Mouse (Mus musculus) liver, adult 2 months (tissue): Measurements from ENCODE around the gene Hibch. TPM values are rescaled to one million over a fixed set of nuclear protein-coding genes. Genes with fewer than 3 reads are reported as not detected.
"Not testable (repeated sequence)": the region's sequence is repeated elsewhere in the genome, so short reads cannot be mapped to it uniquely, and the experiment has no call there.

Source experiments
- DNase-seq: peaks from one replicate; pipeline ENCODE4 v3.0.0-alpha.2; 2011; ENCODE audit warnings: low read depth, low spot score; ENCODE audit errors: extremely low read depth
- H3K27ac ChIP-seq: fragments of 200-500 bp; replicated peaks from 2 replicates; pipeline ENCODE4 v1.5.1; 2012; ENCODE audit warnings: low read depth, mild to moderate bottlenecking, control low read depth, inconsistent platforms, low read length; ENCODE audit not compliant: insufficient read depth
- H3K27me3 ChIP-seq: fragments of 200-500 bp; 2 replicates; pipeline ENCODE4 v1.6.1; 2012; ENCODE audit warnings: mild to moderate bottlenecking, moderate library complexity, low read length, inconsistent platforms; ENCODE audit not compliant: control insufficient read depth, insufficient read depth
- H3K36me3 ChIP-seq: fragments of 200-500 bp; 2 replicates; pipeline ENCODE4 v1.6.1; 2012; ENCODE audit warnings: low read length, inconsistent platforms; ENCODE audit not compliant: control insufficient read depth, insufficient read depth
- H3K4me1 ChIP-seq: fragments of 200-500 bp; 2 replicates; pipeline ENCODE4 v1.6.1; 2011; ENCODE audit warnings: low read length; ENCODE audit not compliant: control insufficient read depth, insufficient read depth
- H3K4me3 ChIP-seq: fragments of 200-500 bp; 2 replicates; pipeline ENCODE4 v1.5.1; 2011; ENCODE audit warnings: low read depth, mild to moderate bottlenecking, control low read depth, low read length, moderate library complexity; ENCODE audit not compliant: insufficient read depth
- H3K79me2 ChIP-seq: fragments of 200-500 bp; 2 replicates; pipeline ENCODE4 v1.6.1; 2012; ENCODE audit warnings: inconsistent platforms, mild to moderate bottlenecking, low read length, moderate library complexity; ENCODE audit not compliant: control insufficient read depth, insufficient read depth
- H3K9ac ChIP-seq: fragments of 200-500 bp; 2 replicates; pipeline ENCODE4 v1.6.1; 2012; ENCODE audit warnings: low read depth, mild to moderate bottlenecking, control low read depth, inconsistent platforms, low read length
- CTCF ChIP-seq: fragments of 200-500 bp; IDR thresholded peaks from 2 replicates; pipeline ENCODE4 v1.5.1; 2011; ENCODE audit warnings: low read depth, low read length, control low read depth
- POLR2A ChIP-seq: fragments of 200-500 bp; IDR thresholded peaks from 2 replicates; pipeline ENCODE4 v1.6.1; 2011; ENCODE audit warnings: low read length, control low read depth; ENCODE audit not compliant: insufficient read depth; ENCODE audit errors: extremely low read depth
- WGBS: fragments of 180-500 bp; shearing (Covaris S2); methylation state at CpG from one replicate; pipeline ENCODE4 v1.1.7; 2018; 5-methylcytosine and 5-hydroxymethylcytosine counted together
- polyA plus RNA-seq: library from polyadenylated mRNA; depleted of rRNA; stranded (reverse); fragments of >200 nt; gene quantifications from 2 replicates; pipeline ENCODE4 v1.2.3, GENCODE M21; 2012
- total RNA-seq: library from RNA; depleted of rRNA; stranded (reverse); fragments of >200 nt; gene quantifications from 2 replicates; pipeline ENCODE4 v1.2.3, GENCODE M21; 2014

Hibch gene
- total and polyA plus RNA-seq, 2 experiments, result 53.3 to 123 TPM

- Histone ChIP-seq H3K79me2 (no peaks in the 10 kb centered on the region; the same call in 1 of the 2 replicates), H3K27me3 (no peaks in the 10 kb centered on the region), H3K27ac (no peak overlapping the region), H3K4me1 (no peaks in the 10 kb centered on the region), H3K36me3 (peaks cover 21% of the 10 kb centered on the region), H3K4me3 (no peak overlapping the region), H3K9ac (no peak overlapping the region)
- WGBS, result 68% methylated on average over 2 of the region's 2 CpGs
- DNase-seq, result peak; percentile 13
- no peak for TF ChIP-seq POLR2A
- no peak for TF ChIP-seq CTCF
Measured at GRCm38 (mm10) chr1:52884208-52884607, 39.5 kb downstream of the Hibch start.

GRCm38 (mm10) chr1:52909783-52910182 lies 65.1 kb downstream of the Hibch start:
- H3K4me3 ChIP-seq, result no peak overlapping the region
- no peak overlapping the region for H3K27ac ChIP-seq
- H3K36me3 ChIP-seq, result peaks cover 42% of the 10 kb centered on the region
- no peaks in the 10 kb centered on the region for H3K4me1 ChIP-seq
- no peaks in the 10 kb centered on the region for H3K27me3 ChIP-seq
- no peak overlapping the region for H3K9ac ChIP-seq
- H3K79me2 ChIP-seq, result no peaks in the 10 kb centered on the region
- 89% methylated on average over 3 of the region's 3 CpGs for WGBS
- no peak for DNase-seq
- TF ChIP-seq CTCF (no peak), POLR2A (no peak)

GRCm38 (mm10) chr1:52916655-52917054 lies 71.9 kb downstream of the Hibch start:
- no peak overlapping the region for H3K9ac ChIP-seq
- H3K27me3 ChIP-seq, result no peaks in the 10 kb centered on the region
- H3K79me2 ChIP-seq, result no peaks in the 10 kb centered on the region
- H3K27ac ChIP-seq, result no peak overlapping the region
- 88% methylated on average over 2 of the region's 2 CpGs for WGBS
- TF ChIP-seq CTCF, result no peak
- TF ChIP-seq POLR2A, result no peak
- H3K4me1 ChIP-seq, result no peaks in the 10 kb centered on the region
- no peak overlapping the region for H3K4me3 ChIP-seq
- no peak for DNase-seq
- H3K36me3 ChIP-seq, result peaks cover 31% of the 10 kb centered on the region

GRCm38 (mm10) chr1:52918897-52919296 lies 74.2 kb downstream of the Hibch start:
- not testable (repeated sequence) for DNase-seq, H3K79me2 ChIP-seq, H3K4me1 ChIP-seq, H3K27ac ChIP-seq, H3K4me3 ChIP-seq, H3K9ac ChIP-seq, H3K27me3 ChIP-seq
- H3K36me3 ChIP-seq, result peaks cover 31% of the 10 kb centered on the region

GRCm38 (mm10) chr1:52924482-52924881 lies 79.8 kb downstream of the Hibch start:
- 71% methylated on average over 1 of the region's 1 CpGs for WGBS
- not testable (repeated sequence) for DNase-seq, H3K4me3 ChIP-seq, H3K36me3 ChIP-seq, H3K27me3 ChIP-seq, H3K4me1 ChIP-seq, H3K9ac ChIP-seq, H3K27ac ChIP-seq, H3K79me2 ChIP-seq

GRCm38 (mm10) chr1:52934494-52934893 lies 89.8 kb downstream of the Hibch start:
- 87% methylated on average over 5 of the region's 5 CpGs for WGBS
- DNase-seq, result no peak
- Histone ChIP-seq H3K79me2 (no peaks in the 10 kb centered on the region), H3K27ac (no peak overlapping the region), H3K4me3 (no peak overlapping the region), H3K4me1 (no peaks in the 10 kb centered on the region), H3K36me3 (no peaks in the 10 kb centered on the region), H3K9ac (no peak overlapping the region), H3K27me3 (no peaks in the 10 kb centered on the region)
- TF ChIP-seq CTCF, result no peak
- no peak for TF ChIP-seq POLR2A
